Mouse (Mus musculus) common myeloid progenitor, adult 5-6 weeks (primary cell): ENCODE data around the gene Olfr827. TPM values are rescaled to one million over a fixed set of nuclear protein-coding genes. Genes with fewer than 3 reads are reported as not detected.

Experiments
- ATAC-seq: replicated peaks from 2 replicates; pipeline ENCODE4 v1.8.0; 2016; ENCODE audit warnings: low read depth, mild to moderate bottlenecking, moderate TSS enrichment, inconsistent platforms; ENCODE audit not compliant: poor library complexity, severe bottlenecking
- total RNA-seq: library from RNA; stranded (forward); fragments of 200-1000, 187-1606 nt; gene quantifications from 2 replicates; pipeline ENCODE4 v1.2.3, GENCODE M21; 2017

Olfr827 gene
- total RNA-seq = not detected in 2 replicates

GRCm38 (mm10) chr10:130214303-130214702 lies at the start of gene Olfr827:
Olfr827 (minus strand) TSS chr10:130214403.
- ATAC-seq = no peak

GRCm38 (mm10) chr10:130263203-130263602 lies 49.0 kb upstream of the Olfr827 start:
- ATAC-seq = no peak

GRCm38 (mm10) chr10:130259483-130259882 lies 45.3 kb upstream of the Olfr827 start:
- no peak for ATAC-seq

GRCm38 (mm10) chr10:130244271-130244670 lies 30.1 kb upstream of the Olfr827 start:
- ATAC-seq = no peak

GRCm38 (mm10) chr10:130238318-130239209 lies 24.4 kb upstream of the Olfr827 start:
- no peak for ATAC-seq

- no peak for ATAC-seq
These were observed 20.4 kb upstream of the Olfr827 start for GRCm38 (mm10) chr10:130234576-130234975.

GRCm38 (mm10) chr10:130232117-130232516 lies 17.9 kb upstream of the Olfr827 start:
- no peak for ATAC-seq

- ATAC-seq = peak; percentile 62
These were observed 15.4 kb upstream of the Olfr827 start for GRCm38 (mm10) chr10:130229584-130229983.

- peak; percentile 99 for ATAC-seq
These were observed 14.0 kb upstream of the Olfr827 start for GRCm38 (mm10) chr10:130228246-130228645.

- ATAC-seq = no peak
These were observed 10.8 kb upstream of the Olfr827 start for GRCm38 (mm10) chr10:130225034-130225433.

GRCm38 (mm10) chr10:130184086-130184485 lies 30.1 kb downstream of the Olfr827 start, which contains the start of gene Olfr826:
Olfr826 (minus strand) TSS chr10:130184186.
- no peak for ATAC-seq

GRCm38 (mm10) chr10:130166666-130167065 lies 47.5 kb downstream of the Olfr827 start, which contains the start of gene Olfr825:
Olfr825 (minus strand) TSS chr10:130166766.
- ATAC-seq = no peak

GRCm38 (mm10) chr10:130165196-130165595 lies 49.0 kb downstream of the Olfr827 start:
- ATAC-seq = no peak

Other genes with a start within 250 kb of the Olfr827 start
- not detected in 2 replicates for gene Olfr819, start 247.1 kb downstream of the Olfr827 start, total RNA-seq
- not detected in 2 replicates for gene Olfr247, start 238.3 kb downstream of the Olfr827 start, total RNA-seq
- not detected in 2 replicates for gene Gm10310, start 229.3 kb downstream of the Olfr827 start, total RNA-seq
- not detected in 2 replicates for gene Olfr820, start 201.8 kb downstream of the Olfr827 start, total RNA-seq
- gene Olfr821, start 184.1 kb downstream of the Olfr827 start, total RNA-seq = not detected in 2 replicates
- not detected in 2 replicates for gene Olfr822, start 143.2 kb downstream of the Olfr827 start, total RNA-seq
- gene Olfr823, start 99.0 kb downstream of the Olfr827 start, total RNA-seq = not detected in 2 replicates
- gene Olfr824, start 84.4 kb downstream of the Olfr827 start, total RNA-seq = not detected in 2 replicates
- not detected in 2 replicates for gene Olfr825, start 47.6 kb downstream of the Olfr827 start, total RNA-seq
- not detected in 2 replicates for gene Olfr826, start 30.2 kb downstream of the Olfr827 start, total RNA-seq
- not detected in 2 replicates for gene Neurod4, start 65.8 kb upstream of the Olfr827 start, total RNA-seq
- 85.8 and 126 TPM in 2 replicates for gene Tespa1, start 108.5 kb upstream of the Olfr827 start, total RNA-seq
- gene Vmn2r84, start 179.9 kb upstream of the Olfr827 start, total RNA-seq = under 0.01 TPM in 1 of 2 replicates, not detected in the other
- gene Vmn2r85, start 215.3 kb upstream of the Olfr827 start, total RNA-seq = not detected in 2 replicates
- not detected in 2 replicates for gene Vmn2r86, start 241.6 kb upstream of the Olfr827 start, total RNA-seq